Mouse (Mus musculus) lung, postnatal 0 days (tissue): Measurements from ENCODE around the gene 1700066M21Rik.

Source experiments
- CTCF ChIP-seq: IDR thresholded peaks from 2 replicates; pipeline ENCODE4 v1.5.1; 2016; ENCODE audit warnings: antibody characterized with exemption, mild to moderate bottlenecking
- EP300 ChIP-seq: IDR thresholded peaks from 2 replicates; pipeline ENCODE4 v1.6.1; 2016; ENCODE audit warnings: antibody characterized with exemption, mild to moderate bottlenecking, control low read depth

DNA sequence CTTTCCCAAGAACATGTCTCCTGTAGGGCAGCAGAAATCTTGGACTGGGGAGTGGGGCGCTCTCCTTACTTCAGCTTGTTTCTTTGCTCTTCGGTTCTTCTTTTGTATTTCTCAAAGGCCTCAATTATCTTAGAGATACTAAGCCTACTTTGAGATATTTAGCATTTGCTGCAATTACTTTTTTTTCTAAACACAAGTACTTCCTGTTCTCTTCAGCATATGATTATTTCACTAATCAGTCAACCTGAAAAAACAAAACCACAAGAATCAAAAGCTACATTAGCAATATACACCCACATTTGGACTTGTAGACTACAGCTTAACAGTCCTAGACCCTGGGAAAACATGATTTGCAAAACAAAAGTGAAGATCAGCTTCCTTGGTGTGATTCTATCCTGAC, 2.1 kb upstream of the 1700066M21Rik start:
- no peak for TF ChIP-seq CTCF
- no peak for TF ChIP-seq EP300
